Mouse (Mus musculus) heart, embryonic 14.5 days (tissue): Measurements from ENCODE around the gene Ccl28. TPM values are rescaled to one million over a fixed set of nuclear protein-coding genes. Genes with fewer than 3 reads are reported as not detected.

Experiments used
- ATAC-seq: fragments of 200-750 bp; cut with Nextera tagmentation; 2 replicates; pipeline ENCODE4 v1.8.0; 2017; ENCODE audit warnings: low read depth, moderate TSS enrichment; ENCODE audit not compliant: insufficient number of reproducible peaks, insufficient read depth, low FRiP score
- H3K27ac ChIP-seq, 2 experiments: fragments of 200-500 bp in 1 of 2; fragments of 300-500 bp in 1 of 2; sonication (generic) in 1 of 2; replicated peaks in 1 of 2; 2 replicates each; pipeline ENCODE4 v1.5.1; 2012 to 2014; ENCODE audit warnings: low read depth in 2 of 2, low read length in 2 of 2, control low read depth in 1 of 2, mild to moderate bottlenecking in 1 of 2, mixed read lengths in 1 of 2; ENCODE audit not compliant: control insufficient read depth in 1 of 2, insufficient read depth in 1 of 2
- H3K27me3 ChIP-seq: fragments of 300-500 bp; sonication (generic); 2 replicates; pipeline ENCODE4 v1.6.1; 2014; ENCODE audit warnings: mild to moderate bottlenecking, low read length, control low read depth; ENCODE audit not compliant: control insufficient read depth, insufficient read depth
- H3K36me3 ChIP-seq: fragments of 300-500 bp; sonication (generic); 2 replicates; pipeline ENCODE4 v1.6.1; 2014; ENCODE audit warnings: mild to moderate bottlenecking, control low read depth, low read length, mixed read lengths; ENCODE audit not compliant: control insufficient read depth, insufficient read depth
- H3K4me1 ChIP-seq, 2 experiments: fragments of 200-500 bp in 1 of 2; fragments of 300-500 bp in 1 of 2; sonication (generic) in 1 of 2; 2 replicates each; pipeline ENCODE4 v1.6.1; 2012 to 2014; ENCODE audit warnings: low read length in 2 of 2, control low read depth in 1 of 2, mixed read lengths in 1 of 2; ENCODE audit not compliant: control insufficient read depth in 2 of 2, insufficient read depth in 2 of 2
- H3K4me2 ChIP-seq: fragments of 300-500 bp; sonication (generic); 2 replicates; pipeline ENCODE4 v1.6.1; 2014; ENCODE audit warnings: mild to moderate bottlenecking, low read length
- H3K4me3 ChIP-seq, 2 experiments: fragments of 200-500 bp in 1 of 2; fragments of 300-500 bp in 1 of 2; sonication (generic) in 1 of 2; 2 replicates each; pipeline ENCODE4 v1.5.1; 2012 to 2014; ENCODE audit warnings: low read length in 2 of 2, mild to moderate bottlenecking in 2 of 2, control low read depth in 1 of 2, low read depth in 1 of 2, moderate library complexity in 1 of 2; ENCODE audit not compliant: control insufficient read depth in 1 of 2, insufficient read depth in 1 of 2
- H3K9ac ChIP-seq: fragments of 300-500 bp; sonication (generic); 2 replicates; pipeline ENCODE4 v1.6.1; 2014; ENCODE audit warnings: mild to moderate bottlenecking, low read length
- H3K9me3 ChIP-seq: fragments of 300-500 bp; sonication (generic); 2 replicates; pipeline ENCODE4 v1.6.1; 2016; ENCODE audit warnings: low read length, control low read depth; ENCODE audit not compliant: control insufficient read depth
- WGBS: fragments of 180-500 bp; shearing (Covaris S2); extraction: QIAGEN DNeasy Blood & Tissue Kit; methylation state at CpG from one replicate; pipeline ENCODE4 v1.1.7; 2014; 5-methylcytosine and 5-hydroxymethylcytosine counted together
- polyA plus RNA-seq: library from polyadenylated mRNA; unstranded; fragments of >200 nt; fragmentation: Nextera tagmentation; extraction: Ambion mirVana; gene quantifications from 2 replicates; pipeline ENCODE4 v1.2.1, GENCODE M21; 2014

The Ccl28 gene
- polyA plus RNA-seq, 1 experiment from 2014 or later = not detected

DNA sequence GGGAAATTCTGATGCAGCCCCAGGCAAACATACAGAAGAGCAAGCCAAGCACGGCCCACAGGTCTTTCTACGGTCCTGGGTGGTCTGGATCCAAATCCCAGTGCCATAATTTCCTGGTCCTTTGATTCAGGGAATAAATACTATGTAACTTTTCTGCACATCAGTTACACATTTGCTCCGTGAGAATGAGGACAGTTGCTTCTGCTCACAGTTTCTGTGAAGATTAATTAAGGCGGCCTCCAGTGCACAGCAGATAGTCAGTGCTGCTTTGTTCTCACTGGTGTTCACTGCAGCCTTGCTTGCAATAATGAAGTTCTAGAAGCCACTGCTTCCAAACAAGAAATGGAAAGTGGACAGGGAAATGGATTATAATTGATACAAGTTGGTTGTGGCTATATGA, 14.2 kb downstream of the Ccl28 start:
- H3K9me3 ChIP-seq = no peaks in the 10 kb centered on the region
- H3K4me2 ChIP-seq = no peak overlapping the region
- no peaks in the 10 kb centered on the region for H3K27me3 ChIP-seq
- ATAC-seq = no peak
- no peak overlapping the region for H3K9ac ChIP-seq
- no peaks in the 10 kb centered on the region for H3K36me3 ChIP-seq
- 68% methylated on average over 4 of the region's 4 CpGs for WGBS
- no peak overlapping the region for H3K27ac ChIP-seq
- no peak overlapping the region for H3K4me3 ChIP-seq
- no peaks in the 10 kb centered on the region for H3K4me1 ChIP-seq

DNA sequence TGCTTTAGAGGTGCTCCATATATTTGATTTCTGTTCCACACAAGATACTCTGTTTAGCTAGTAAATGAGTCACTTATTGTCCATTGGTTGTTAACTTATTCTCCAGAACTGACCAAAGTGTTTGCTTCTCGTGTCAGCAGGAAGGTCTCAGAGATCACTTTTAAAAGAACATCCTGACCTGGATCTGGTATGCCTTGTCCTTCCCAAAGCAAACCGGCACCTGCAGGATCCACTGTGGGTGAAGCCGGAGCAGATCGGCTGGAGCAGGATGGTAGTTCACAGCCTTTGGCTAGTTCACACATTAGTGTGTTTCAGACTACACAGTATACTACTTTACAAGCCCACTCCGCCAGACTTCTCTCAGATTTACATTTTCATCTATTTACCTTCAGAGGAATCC, 14.8 kb downstream of the Ccl28 start:
- Histone ChIP-seq H3K36me3 (no peaks in the 10 kb centered on the region), H3K9ac (no peak overlapping the region), H3K9me3 (no peaks in the 10 kb centered on the region), H3K27ac (no peak overlapping the region), H3K4me3 (no peak overlapping the region), H3K27me3 (no peaks in the 10 kb centered on the region), H3K4me2 (no peak overlapping the region), H3K4me1 (no peaks in the 10 kb centered on the region)
- no peak for ATAC-seq
- WGBS = 77% methylated on average over 5 of the region's 5 CpGs

GRCm38 (mm10) chr13:119639302-119639701, 15.7 kb downstream of the Ccl28 start:
- no peaks in the 10 kb centered on the region for H3K9me3 ChIP-seq
- ATAC-seq = no peak
- no peak overlapping the region for H3K4me3 ChIP-seq
- H3K27me3 ChIP-seq = no peaks in the 10 kb centered on the region
- no peaks in the 10 kb centered on the region for H3K36me3 ChIP-seq
- no peak overlapping the region for H3K9ac ChIP-seq
- H3K4me2 ChIP-seq = no peak overlapping the region
- no peaks in the 10 kb centered on the region for H3K4me1 ChIP-seq
- no peak overlapping the region for H3K27ac ChIP-seq
- 76% methylated on average over 5 of the region's 5 CpGs for WGBS

DNA sequence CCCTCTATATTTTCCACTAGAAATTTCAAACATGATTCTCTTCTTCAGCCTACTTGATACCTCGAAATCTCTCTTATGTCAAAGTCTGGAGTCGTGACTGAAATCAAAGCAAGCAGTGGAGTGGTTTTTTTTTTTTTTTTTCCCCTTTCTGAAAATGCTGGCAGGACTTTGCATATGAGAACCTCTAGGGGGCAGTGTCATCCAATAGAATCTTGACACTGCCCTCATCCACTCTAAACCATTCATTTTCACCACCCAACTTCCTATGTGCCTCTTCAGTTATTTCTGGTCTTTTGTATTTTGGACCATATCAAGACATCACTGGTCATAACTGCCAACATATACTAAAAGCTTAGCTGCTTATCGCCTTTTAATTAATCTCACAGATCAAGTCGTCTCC, 16.9 kb downstream of the Ccl28 start:
- WGBS = 35% methylated on average over 4 of the region's 4 CpGs
- H3K9me3 ChIP-seq = no peaks in the 10 kb centered on the region
- ATAC-seq = no peak
- H3K4me3 ChIP-seq = no peak overlapping the region
- H3K36me3 ChIP-seq = no peaks in the 10 kb centered on the region
- H3K9ac ChIP-seq = no peak overlapping the region
- no peak overlapping the region for H3K27ac ChIP-seq
- H3K4me1 ChIP-seq = no peaks in the 10 kb centered on the region
- H3K4me2 ChIP-seq = no peak overlapping the region
- no peaks in the 10 kb centered on the region for H3K27me3 ChIP-seq

- Histone ChIP-seq H3K36me3 (no peaks in the 10 kb centered on the region), H3K9ac (no peak overlapping the region), H3K9me3 (no peaks in the 10 kb centered on the region), H3K27me3 (no peaks in the 10 kb centered on the region), H3K4me1 (no peaks in the 10 kb centered on the region), H3K27ac (no peak overlapping the region), H3K4me2 (no peak overlapping the region), H3K4me3 (no peak overlapping the region)
- ATAC-seq = no peak
- 65% methylated on average over 7 of the region's 7 CpGs for whole genome bisulfite sequencing
Measured at GRCm38 (mm10) chr13:119641145-119641544, 17.5 kb downstream of the Ccl28 start.

DNA sequence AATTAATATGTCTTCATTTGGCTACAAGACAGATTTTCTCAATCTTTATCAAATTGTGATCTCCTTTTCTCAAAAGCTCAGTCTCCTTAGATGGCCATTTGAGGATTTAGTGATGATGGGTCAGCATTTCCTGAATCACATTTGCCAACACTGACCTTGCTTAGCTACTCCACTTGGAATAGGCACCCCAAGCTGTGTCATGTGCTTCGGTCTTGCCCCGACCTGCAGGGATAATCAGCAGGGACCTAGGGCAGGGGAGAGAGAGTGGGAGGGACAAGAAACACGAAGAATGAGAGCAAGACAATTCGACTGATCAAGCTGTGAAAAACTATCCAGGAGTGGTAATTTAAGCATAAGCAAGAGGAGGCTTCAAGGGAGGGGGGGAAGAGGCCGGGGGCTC, 21.1 kb downstream of the Ccl28 start:
- H3K9ac ChIP-seq = no peak overlapping the region
- no peaks in the 10 kb centered on the region for H3K9me3 ChIP-seq
- no peak overlapping the region for H3K4me3 ChIP-seq
- WGBS = 56% methylated on average over 5 of the region's 5 CpGs
- H3K27me3 ChIP-seq = no peaks in the 10 kb centered on the region
- ATAC-seq = no peak
- H3K27ac ChIP-seq = no peak overlapping the region
- H3K4me1 ChIP-seq = no peaks in the 10 kb centered on the region
- H3K36me3 ChIP-seq = no peaks in the 10 kb centered on the region
- H3K4me2 ChIP-seq = no peak overlapping the region

DNA sequence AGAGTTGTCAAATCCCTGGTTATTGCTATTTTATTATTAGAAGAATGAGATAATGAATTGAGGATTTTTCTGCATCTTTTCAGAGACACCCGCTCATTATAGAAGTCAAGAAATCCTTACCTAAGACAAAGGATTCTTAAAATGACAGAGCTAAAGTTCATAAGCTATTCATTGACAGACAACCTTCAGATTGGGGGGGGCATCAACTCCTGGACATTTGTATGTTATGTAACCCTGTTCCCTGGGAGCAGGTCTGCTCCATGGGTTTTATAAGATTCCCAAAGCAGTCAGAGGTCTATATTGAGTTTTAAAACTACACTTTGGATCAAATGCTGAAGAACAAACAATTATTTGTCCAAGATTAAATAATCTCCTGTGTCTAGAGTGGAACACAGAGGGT, 22.9 kb downstream of the Ccl28 start:
- H3K9me3 ChIP-seq = no peaks in the 10 kb centered on the region
- WGBS = 74% methylated on average over 1 of the region's 1 CpGs

GRCm38 (mm10) chr13:119648891-119649698, 25.5 kb downstream of the Ccl28 start:
- WGBS = 57% methylated on average over 15 of the region's 15 CpGs
- H3K27me3 ChIP-seq = no peaks in the 10 kb centered on the region
- no peaks in the 10 kb centered on the region for H3K9me3 ChIP-seq
- H3K27ac ChIP-seq = no peak overlapping the region
- no peaks in the 10 kb centered on the region for H3K36me3 ChIP-seq
- H3K9ac ChIP-seq = no peak overlapping the region
- no peak for ATAC-seq
- H3K4me1 ChIP-seq = no peaks in the 10 kb centered on the region
- no peak overlapping the region for H3K4me3 ChIP-seq
- H3K4me2 ChIP-seq = no peak overlapping the region

More for the DNA sequence above, 22.9 kb downstream of the Ccl28 start:
- Histone ChIP-seq H3K4me2 (no peak overlapping the region), H3K4me1 (no peaks in the 10 kb centered on the region), H3K4me3 (no peak overlapping the region), H3K9ac (no peak overlapping the region), H3K27me3 (no peaks in the 10 kb centered on the region), H3K27ac (no peak overlapping the region), H3K36me3 (no peaks in the 10 kb centered on the region)
- no peak for ATAC-seq
